Mouse (Mus musculus) kidney, postnatal 36 days (tissue): ENCODE results near the gene Cc2d1a.

ENCODE experiments used
- DNase-seq, 2 experiments: peaks; one replicate each; pipeline ENCODE4 v3.0.0; 2021 to 2022; ENCODE audit warnings: mixed read lengths in 2 of 2

Cc2d1a gene

DNA sequence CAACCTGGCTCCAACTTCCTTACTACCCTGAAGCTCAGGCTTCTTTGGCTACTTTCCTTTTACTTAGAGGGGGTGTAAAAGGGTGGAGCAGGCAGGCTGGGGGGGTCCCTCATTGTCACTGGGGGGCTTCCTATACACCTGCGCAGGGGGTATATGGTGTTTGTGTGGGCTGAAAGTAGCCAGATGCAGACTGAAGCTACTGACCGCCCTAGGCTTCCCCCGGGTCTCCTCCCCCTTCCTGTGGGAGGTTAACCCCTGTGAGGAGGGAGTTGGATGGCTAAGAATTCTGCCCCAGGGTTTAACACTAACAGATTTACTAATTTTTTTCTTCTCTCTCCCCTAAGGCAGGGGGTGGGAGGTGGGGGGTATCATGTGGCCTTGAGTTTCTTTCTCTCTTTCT, 28.8 kb upstream of the Cc2d1a start:
- DNase-seq = no peak

DNA sequence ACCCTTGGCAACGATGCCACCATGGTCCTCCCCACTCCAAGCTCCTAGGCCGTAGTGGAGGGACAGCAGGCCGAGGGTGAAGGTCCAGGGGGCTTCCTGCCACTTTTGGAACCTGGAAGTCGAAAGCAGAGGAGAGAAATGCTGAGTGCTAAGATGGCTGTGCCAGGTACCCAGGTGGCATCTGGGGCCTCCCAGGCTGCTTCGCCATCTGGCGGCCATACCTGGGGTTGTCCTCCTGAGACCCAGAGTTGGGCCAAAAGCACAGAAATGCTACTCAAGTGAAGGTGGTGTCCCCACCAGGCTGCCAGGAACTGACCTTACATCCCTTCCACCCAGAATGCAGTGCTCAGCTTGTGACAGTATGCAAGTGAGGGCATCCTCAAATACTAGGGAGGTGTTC, 26.1 kb upstream of the Cc2d1a start:
- peak in 1 of 2 experiments; percentile 69 for DNase-seq

- DNase-seq = no peak
Measured at GRCm38 (mm10) chr8:84170096-84170495, 22.4 kb upstream of the Cc2d1a start.

DNA sequence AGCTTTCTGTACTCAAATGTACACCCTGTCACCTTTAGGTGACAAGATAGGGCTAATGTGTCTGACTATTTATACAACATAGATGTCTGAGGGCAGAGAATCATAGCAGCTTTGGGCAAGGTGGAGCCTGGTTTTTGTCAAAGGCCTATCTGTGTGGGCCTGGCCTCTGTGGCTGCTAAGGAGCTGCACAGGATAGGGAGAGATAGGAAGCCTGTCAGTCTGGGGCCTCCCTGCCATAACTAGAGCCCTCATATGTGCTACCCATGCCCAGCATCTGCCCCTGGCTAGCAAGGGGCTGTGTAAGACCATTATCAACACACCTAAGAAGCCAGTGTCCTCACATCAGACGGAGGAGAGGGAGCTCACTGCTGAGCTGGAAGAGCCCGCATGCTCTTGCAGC, 20.0 kb upstream of the Cc2d1a start:
- DNase-seq = no peak

- no peak for DNase-seq
Measured at GRCm38 (mm10) chr8:84157620-84158019, 9.9 kb upstream of the Cc2d1a start.

- DNase-seq = peak in 1 of 2 experiments; percentile 43
Measured at GRCm38 (mm10) chr8:84149181-84149580, 1.4 kb upstream of the Cc2d1a start.

- no peak for DNase-seq
Measured at GRCm38 (mm10) chr8:84148531-84148850, 755 bp upstream of the Cc2d1a start.

GRCm38 (mm10) chr8:84147324-84147766, 391 bp downstream of the Cc2d1a start:
- peak; percentile 50 to 74 for DNase-seq

GRCm38 (mm10) chr8:84144636-84145245, 3.0 kb downstream of the Cc2d1a start:
- no peak for DNase-seq

DNA sequence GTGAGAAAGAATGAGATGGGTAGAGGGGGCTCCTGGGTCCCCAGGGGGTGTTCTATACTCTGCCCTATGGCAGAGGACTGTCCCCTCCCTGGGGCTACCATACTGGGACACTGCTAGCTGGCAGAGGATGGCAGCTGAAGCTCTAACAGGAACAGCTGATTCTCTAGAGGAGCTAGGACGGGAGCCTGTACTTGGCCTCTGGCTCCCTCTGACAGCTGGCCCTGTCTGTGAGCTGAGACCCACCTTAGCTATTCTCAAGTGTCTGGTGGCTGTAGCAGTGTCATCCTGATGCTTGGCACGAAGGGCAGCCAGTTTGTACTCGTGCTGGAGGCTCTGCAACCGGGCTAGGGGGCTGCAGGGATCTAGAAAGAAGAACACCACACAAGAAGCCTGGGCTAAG, 6.9 kb downstream of the Cc2d1a start:
- DNase-seq = no peak

- DNase-seq = no peak
Measured at GRCm38 (mm10) chr8:84137848-84138247, 9.9 kb downstream of the Cc2d1a start.

DNA sequence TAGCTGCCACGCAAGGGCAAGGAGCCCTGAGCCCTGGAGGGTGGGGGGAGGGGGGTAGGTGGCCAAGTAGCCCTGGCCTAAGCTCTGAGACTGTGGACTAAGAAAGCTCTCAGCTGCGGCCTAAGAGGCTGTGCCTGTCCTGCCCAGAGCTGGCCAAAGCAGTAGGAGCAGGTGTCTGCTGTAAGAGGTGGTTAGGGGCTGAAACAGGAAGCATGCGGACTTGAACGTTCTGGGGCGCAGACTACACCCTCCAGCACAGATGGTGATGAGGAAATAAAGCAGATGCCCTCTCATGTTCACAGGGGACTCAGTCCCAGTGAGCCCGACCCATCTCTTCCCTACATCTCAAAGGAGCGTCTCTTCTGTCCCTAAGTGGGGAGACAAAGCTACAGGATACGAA, 15.5 kb downstream of the Cc2d1a start:
- no peak for DNase-seq

- DNase-seq = peak; percentile 58 to 67
Measured at GRCm38 (mm10) chr8:84130806-84131205, 16.9 kb downstream of the Cc2d1a start.

GRCm38 (mm10) chr8:84128277-84128676, 19.5 kb downstream of the Cc2d1a start:
- no peak for DNase-seq

GRCm38 (mm10) chr8:84127202-84127901, 20.4 kb downstream of the Cc2d1a start:
- no peak for DNase-seq

DNA sequence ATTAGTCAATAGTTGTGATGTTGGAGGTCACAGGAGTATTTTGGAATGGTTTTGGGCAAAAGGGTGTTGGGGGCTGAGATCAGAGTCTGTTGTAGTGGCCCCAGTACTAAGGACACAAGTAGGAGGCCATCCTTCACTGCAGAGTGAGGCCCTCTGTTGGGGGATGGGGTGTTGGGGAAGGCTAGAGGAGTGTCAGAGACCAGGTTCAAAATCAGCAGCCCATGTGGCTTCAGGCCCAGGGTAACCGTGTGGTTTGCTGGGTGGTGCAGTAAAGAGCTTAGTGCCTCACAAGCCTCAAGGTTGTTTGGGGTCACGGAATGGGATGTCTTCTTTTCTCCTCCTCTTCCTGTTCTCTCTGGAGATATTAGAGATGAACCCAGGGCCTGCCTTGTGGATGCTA, 21.0 kb downstream of the Cc2d1a start:
- no peak for DNase-seq

DNA sequence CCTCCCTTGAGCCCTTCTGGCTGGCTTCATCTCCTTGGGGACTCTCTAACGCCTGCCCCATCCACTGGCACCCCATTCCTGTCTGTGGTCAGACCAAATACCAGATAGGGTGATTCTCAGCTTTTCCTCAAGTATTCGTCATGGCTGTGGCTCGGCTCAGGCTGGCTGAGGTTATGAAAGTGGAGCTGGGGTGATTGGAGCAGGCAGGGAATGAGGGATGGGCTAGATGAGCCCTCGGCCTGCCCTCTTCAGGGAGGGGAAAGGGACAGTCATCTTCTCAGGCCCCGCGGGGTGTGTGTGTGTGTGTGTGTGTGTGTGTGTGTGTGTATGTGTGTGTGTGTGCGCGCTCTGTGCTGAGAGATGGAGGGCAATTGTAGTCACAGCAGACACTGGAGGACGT, 22.1 kb downstream of the Cc2d1a start, which contains the start of gene Podnl1:
Podnl1 (plus strand) TSS at position 334 of the 400 bp plus-strand sequence.
- DNase-seq = no peak

GRCm38 (mm10) chr8:84122151-84122550, 25.6 kb downstream of the Cc2d1a start:
- DNase-seq = no peak

DNA sequence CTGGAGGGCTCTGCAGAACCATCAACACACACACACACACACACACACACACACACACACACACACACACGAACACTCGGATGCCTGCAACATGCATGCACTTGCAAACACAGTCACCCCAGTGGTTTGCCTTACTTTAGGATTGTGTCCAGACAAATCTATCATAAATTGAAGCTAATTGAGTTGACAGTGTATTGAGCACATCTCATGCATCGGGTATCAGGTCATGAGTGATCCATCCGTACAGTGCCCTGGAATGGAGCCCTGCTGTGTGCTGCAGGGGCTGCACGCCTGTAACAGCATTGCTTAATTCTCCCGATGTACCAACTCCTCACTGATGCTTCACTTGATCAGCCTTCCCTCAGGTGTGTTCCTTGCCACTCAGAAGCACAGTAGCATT, 32.1 kb downstream of the Cc2d1a start:
- no peak for DNase-seq

DNA sequence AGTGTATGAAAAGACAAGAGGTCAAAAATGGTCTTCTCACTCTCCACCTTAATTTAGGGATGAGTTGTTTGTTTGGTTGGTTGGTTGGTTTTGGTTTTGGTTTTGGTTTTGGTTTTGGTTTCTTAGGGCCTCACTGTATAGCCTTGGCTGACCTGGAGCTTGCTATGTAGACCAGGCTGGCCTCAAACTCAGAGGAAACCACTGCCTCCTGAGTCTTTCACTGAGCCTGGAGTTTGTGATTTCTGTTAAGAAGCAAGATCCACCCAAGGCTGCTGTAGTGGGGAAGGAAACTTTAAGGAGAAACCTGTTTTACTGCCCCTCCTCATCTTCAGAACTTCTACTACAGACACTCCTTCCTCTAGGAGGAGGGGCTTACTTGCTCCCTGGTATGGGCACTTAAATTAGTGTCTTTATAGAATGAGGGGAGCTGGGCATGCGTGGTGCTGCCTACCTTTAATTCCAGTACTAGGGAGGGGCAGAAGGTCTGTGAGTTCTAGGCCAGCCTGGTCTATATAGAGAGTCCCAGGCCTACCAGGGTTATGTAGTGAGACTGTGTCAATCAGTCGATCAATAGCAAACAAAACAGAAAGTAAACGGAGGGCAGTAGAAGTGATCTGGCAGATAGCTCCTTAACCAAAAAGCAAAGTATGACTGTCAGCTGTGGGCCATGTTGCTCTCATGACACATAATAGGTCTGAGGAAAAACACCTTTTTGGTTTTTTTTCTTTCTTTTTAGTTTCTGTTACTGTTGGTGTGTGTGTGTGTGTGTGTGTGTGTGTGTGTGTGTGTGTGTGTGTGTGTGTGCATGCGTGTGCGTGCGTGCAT, 41.3 kb downstream of the Cc2d1a start:
- no peak for DNase-seq

GRCm38 (mm10) chr8:84105676-84106075, 42.1 kb downstream of the Cc2d1a start:
- no peak for DNase-seq

GRCm38 (mm10) chr8:84104697-84105609, 42.8 kb downstream of the Cc2d1a start, which contains the start of gene Dcaf15:
TSS of gene Dcaf15 (minus strand) at chr8:84104768.
- peak; percentile 99 for DNase-seq

- DNase-seq = peak; percentile 54 to 73
Measured at GRCm38 (mm10) chr8:84104221-84104620, 43.5 kb downstream of the Cc2d1a start.
